Mouse (Mus musculus) liver, postnatal 0 days (tissue): ENCODE results near the gene Cep68. TPM values are rescaled to one million over a fixed set of nuclear protein-coding genes. Genes with fewer than 3 reads are reported as not detected.

Source experiments
- ATAC-seq: fragments of 200-750 bp; cut with Nextera tagmentation; 2 replicates; pipeline ENCODE4 v1.8.0; 2017; ENCODE audit warnings: mild to moderate bottlenecking, moderate library complexity
- DNase-seq: peaks from one replicate; pipeline ENCODE4 v3.0.0-alpha.2; 2016
- H3K27ac ChIP-seq: fragments of 300-500 bp; sonication (generic); 2 replicates; pipeline ENCODE4 v1.5.1; 2014; ENCODE audit warnings: antibody characterized with exemption, moderate library complexity, mild to moderate bottlenecking, low read depth
- H3K27me3 ChIP-seq: fragments of 300-500 bp; sonication (generic); 2 replicates; pipeline ENCODE4 v1.6.1; 2014; ENCODE audit warnings: low read length, control low read depth, mixed read lengths; ENCODE audit not compliant: insufficient read depth
- H3K36me3 ChIP-seq: fragments of 300-500 bp; sonication (generic); replicated peaks from 2 replicates; pipeline ENCODE4 v1.6.1; 2014; ENCODE audit warnings: mild to moderate bottlenecking, control low read depth, low read length, moderate library complexity, mixed read lengths; ENCODE audit not compliant: insufficient read depth
- H3K4me1 ChIP-seq: fragments of 300-500 bp; sonication (generic); 2 replicates; pipeline ENCODE4 v1.6.1; 2014; ENCODE audit warnings: antibody characterized with exemption, mild to moderate bottlenecking, control low read depth; ENCODE audit not compliant: insufficient read depth
- H3K4me2 ChIP-seq: fragments of 300-500 bp; sonication (generic); 2 replicates; pipeline ENCODE4 v1.6.1; 2014; ENCODE audit warnings: low read depth, mild to moderate bottlenecking, low read length, moderate library complexity, mixed read lengths
- H3K4me3 ChIP-seq: fragments of 300-500 bp; sonication (generic); 2 replicates; pipeline ENCODE4 v1.5.1; 2014; ENCODE audit warnings: low read depth, low read length
- H3K9ac ChIP-seq: fragments of 300-500 bp; sonication (generic); replicated peaks from 2 replicates; pipeline ENCODE4 v1.6.1; 2014; ENCODE audit warnings: mild to moderate bottlenecking, moderate library complexity
- H3K9me3 ChIP-seq: fragments of 300-500 bp; sonication (generic); 2 replicates; pipeline ENCODE4 v1.6.1; 2016; ENCODE audit warnings: mild to moderate bottlenecking, control low read depth, low read length, mixed read lengths
- CTCF ChIP-seq: sonication (generic); IDR thresholded peaks from 2 replicates; pipeline ENCODE4 v1.5.1; 2016; ENCODE audit warnings: antibody characterized with exemption, low read depth
- EP300 ChIP-seq: IDR thresholded peaks from 2 replicates; pipeline ENCODE4 v1.6.1; 2016; ENCODE audit warnings: antibody characterized with exemption, low read depth, mild to moderate bottlenecking
- WGBS: fragments of 180-500 bp; shearing (Covaris S2); extraction: QIAGEN DNeasy Blood & Tissue Kit; methylation state at CpG from one replicate; pipeline ENCODE4 v1.1.7; 2014; ENCODE audit not compliant: insufficient replicate concordance; 5-methylcytosine and 5-hydroxymethylcytosine counted together
- polyA plus RNA-seq: library from polyadenylated mRNA; unstranded; fragments of >200 nt; fragmentation: Nextera tagmentation; extraction: Ambion mirVana; gene quantifications from 2 replicates; pipeline ENCODE4 v1.2.1, GENCODE M21; 2015

The Cep68 gene
- polyA plus RNA-seq: 4.8 and 4.9 TPM in 2 replicates

DNA sequence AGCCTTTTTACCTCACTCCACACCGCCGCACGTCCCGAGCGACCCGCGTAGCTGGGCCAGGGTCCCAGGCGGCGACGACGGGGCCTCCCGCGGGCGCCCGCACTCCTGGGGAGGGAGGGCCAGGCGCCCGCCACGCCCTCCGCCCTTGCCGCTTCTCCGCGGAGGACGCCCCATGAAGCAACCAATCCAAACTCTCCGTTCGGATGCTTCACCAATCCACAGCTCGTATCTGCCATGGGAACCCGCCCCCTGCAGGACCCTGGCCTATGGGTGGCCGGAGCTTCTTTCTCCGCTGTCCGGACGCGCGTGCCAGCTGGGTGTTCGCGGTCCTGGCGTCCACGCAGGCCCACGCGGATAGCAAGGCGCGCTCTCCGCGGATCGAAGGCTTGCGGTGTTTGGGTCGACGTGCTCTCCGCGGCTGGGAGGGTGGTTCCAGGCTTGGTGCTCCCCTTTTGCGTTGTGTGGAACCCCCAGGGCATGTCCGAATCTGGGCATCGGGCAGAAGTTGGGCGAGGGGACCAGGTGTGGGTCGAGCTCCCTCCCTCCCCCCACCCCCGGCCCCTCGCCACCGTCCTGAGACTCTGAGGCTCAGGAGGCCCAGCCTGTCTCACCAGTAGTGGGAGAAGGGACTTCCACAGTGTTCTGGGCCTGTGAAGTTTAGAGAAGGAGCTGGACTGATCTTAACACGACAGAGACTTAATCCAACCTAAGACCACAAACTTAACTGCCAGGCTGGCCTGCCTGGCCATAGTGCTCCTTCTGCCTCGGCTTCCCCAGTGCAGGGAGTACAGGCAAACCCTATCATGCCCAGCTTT lies at the start of gene Cep68:
Gene Cep68, minus strand, starts transcription at position 134 of the 815 bp plus-strand sequence.
- DNase-seq (peak; percentile 94), ATAC-seq (peak; percentile 98)
- H3K27ac ChIP-seq: peak within 1 kb of the TSS; percentile 81
- no peaks in the 10 kb centered on the region for H3K27me3 ChIP-seq
- under 1% methylated on average over 41 of the region's 59 CpGs for WGBS
- peaks cover 19% of the 10 kb centered on the region for H3K4me1 ChIP-seq
- H3K9me3 ChIP-seq: no peaks in the 10 kb centered on the region
- TF ChIP-seq EP300 (no peak; the same call in 1 of the 2 replicates), CTCF (peak; percentile 24)
- H3K4me2 ChIP-seq: peak within 1 kb of the TSS; percentile 94
- H3K4me3 ChIP-seq: peak within 1 kb of the TSS; percentile 79
- peak within 1 kb of the TSS; percentile 77 for H3K9ac ChIP-seq
- H3K36me3 ChIP-seq: no peaks in the 10 kb centered on the region

GRCm38 (mm10) chr11:20284463-20284862 lies 35.2 kb upstream of the Cep68 start:
- H3K9me3 ChIP-seq: no peaks in the 10 kb centered on the region
- TF ChIP-seq EP300: no peak
- TF ChIP-seq CTCF: no peak
- H3K4me1 ChIP-seq: no peaks in the 10 kb centered on the region; the same call in 1 of the 2 replicates
- no peak overlapping the region for H3K4me2 ChIP-seq
- no peak overlapping the region for H3K27ac ChIP-seq
- no peak overlapping the region for H3K9ac ChIP-seq
- H3K27me3 ChIP-seq: no peaks in the 10 kb centered on the region
- ATAC-seq: no peak
- no peak overlapping the region for H3K4me3 ChIP-seq
- H3K36me3 ChIP-seq: no peaks in the 10 kb centered on the region
- 82% methylated on average over 3 of the region's 3 CpGs for WGBS
- DNase-seq: no peak

GRCm38 (mm10) chr11:20282601-20283219 lies 33.5 kb upstream of the Cep68 start:
- no peaks in the 10 kb centered on the region for H3K36me3 ChIP-seq
- 64% methylated on average over 2 of the region's 2 CpGs for WGBS
- TF ChIP-seq EP300 (no peak), CTCF (no peak)
- H3K4me3 ChIP-seq: no peak overlapping the region
- no peak overlapping the region for H3K9ac ChIP-seq
- no peak overlapping the region for H3K4me2 ChIP-seq
- ATAC-seq: peak; percentile 67
- H3K4me1 ChIP-seq: no peaks in the 10 kb centered on the region; the same call in 1 of the 2 replicates
- no peaks in the 10 kb centered on the region for H3K27me3 ChIP-seq
- H3K9me3 ChIP-seq: no peaks in the 10 kb centered on the region
- no peak overlapping the region for H3K27ac ChIP-seq
- no peak for DNase-seq

DNA sequence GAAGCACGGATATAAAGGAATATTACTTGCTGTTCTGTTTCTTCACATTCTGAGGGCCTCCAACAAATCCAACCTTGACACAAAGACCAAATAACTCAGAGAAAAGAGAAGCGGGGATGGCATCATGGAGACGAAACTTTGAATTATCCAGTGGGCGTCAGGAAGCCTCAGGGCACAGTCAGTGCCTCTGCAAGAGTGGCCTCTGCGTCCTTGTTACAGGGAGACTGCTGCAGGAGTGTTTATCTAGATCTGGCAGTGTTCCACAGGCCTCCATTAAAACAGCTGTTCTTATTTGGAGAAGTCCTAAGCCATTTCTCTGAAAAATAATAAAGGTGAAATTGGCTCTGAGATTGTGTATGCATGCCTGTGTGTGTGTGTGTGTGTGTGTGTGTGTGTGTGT lies 31.8 kb upstream of the Cep68 start:
- Histone ChIP-seq H3K4me2 (no peak overlapping the region), H3K27me3 (no peaks in the 10 kb centered on the region), H3K27ac (no peak overlapping the region), H3K9ac (no peak overlapping the region), H3K9me3 (no peaks in the 10 kb centered on the region), H3K4me1 (no peaks in the 10 kb centered on the region; the same call in 1 of the 2 replicates), H3K4me3 (no peak overlapping the region), H3K36me3 (no peaks in the 10 kb centered on the region)
- TF ChIP-seq CTCF (no peak), EP300 (no peak)
- no peak for DNase-seq
- ATAC-seq: no peak
- WGBS: 58% methylated on average over 5 of the region's 5 CpGs

DNA sequence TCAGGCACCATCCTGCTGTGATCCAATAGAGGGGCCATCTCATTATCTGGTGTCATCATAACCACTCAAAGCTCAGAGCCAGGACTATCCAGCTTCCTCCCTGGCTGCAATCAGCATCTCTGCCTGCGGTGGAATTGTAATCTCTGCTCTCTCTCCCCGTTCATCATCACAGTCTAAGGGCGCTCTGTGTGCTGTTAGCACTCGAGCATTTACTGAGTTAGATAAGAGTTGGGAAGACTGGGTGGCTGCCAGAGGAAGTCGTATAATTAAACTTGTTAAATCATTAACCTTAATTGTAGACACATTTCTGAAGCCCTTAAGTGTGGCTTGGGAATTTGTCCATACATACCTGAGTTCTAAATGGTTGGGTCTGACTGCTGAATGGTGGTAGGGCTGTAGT lies 29.5 kb upstream of the Cep68 start:
- 41% methylated on average over 5 of the region's 5 CpGs for WGBS
- no peak for ATAC-seq

DNA sequence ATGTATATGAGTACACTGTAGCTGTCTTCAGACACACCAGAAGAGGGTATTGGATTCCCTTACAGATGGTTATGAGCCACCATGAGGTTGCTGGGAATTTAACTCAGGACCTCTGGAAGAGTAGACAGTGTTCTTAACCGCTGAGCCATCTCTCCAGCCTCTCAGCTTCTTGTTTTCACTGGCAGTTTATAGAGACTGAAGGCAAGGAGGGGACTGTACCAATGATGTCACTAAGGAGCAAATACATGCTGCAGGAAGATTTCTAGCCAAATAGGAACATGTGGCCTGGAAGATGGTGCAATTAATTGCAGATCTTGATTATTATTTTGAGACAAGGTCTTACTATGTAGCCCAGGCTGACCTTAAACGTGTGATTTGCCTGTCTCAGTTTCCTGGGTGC lies 27.9 kb upstream of the Cep68 start:
- WGBS: 59% methylated on average over 2 of the region's 2 CpGs
- H3K4me2 ChIP-seq: no peak overlapping the region
- no peak for ATAC-seq
- no peak overlapping the region for H3K9ac ChIP-seq
- H3K27me3 ChIP-seq: no peaks in the 10 kb centered on the region
- TF ChIP-seq CTCF (no peak), EP300 (no peak)
- no peak overlapping the region for H3K4me3 ChIP-seq
- no peaks in the 10 kb centered on the region for H3K4me1 ChIP-seq
- no peak for DNase-seq
- H3K9me3 ChIP-seq: no peaks in the 10 kb centered on the region
- no peak overlapping the region for H3K27ac ChIP-seq
- H3K36me3 ChIP-seq: no peaks in the 10 kb centered on the region

More for the DNA sequence above, 29.5 kb upstream of the Cep68 start:
- TF ChIP-seq EP300 (no peak), CTCF (no peak)
- Histone ChIP-seq H3K27ac (no peak overlapping the region), H3K9ac (no peak overlapping the region), H3K4me1 (no peaks in the 10 kb centered on the region; the same call in 1 of the 2 replicates), H3K4me2 (no peak overlapping the region), H3K9me3 (no peaks in the 10 kb centered on the region), H3K4me3 (no peak overlapping the region), H3K27me3 (no peaks in the 10 kb centered on the region), H3K36me3 (no peaks in the 10 kb centered on the region)
- DNase-seq: no peak
